Mouse (Mus musculus) C2C12 (cell line): ENCODE data around the gene BC004004.

ENCODE experiments used
- CEBPB ChIP-seq: IDR thresholded peaks from one replicate; pipeline ENCODE4 v1.6.1; 2011; ENCODE audit warnings: low read depth, mild to moderate bottlenecking, control low read depth, moderate library complexity
- CTCF ChIP-seq: IDR thresholded peaks from one replicate; pipeline ENCODE4 v1.5.1; 2011; ENCODE audit not compliant: control insufficient read depth, insufficient read depth, insufficient read length
- MAX ChIP-seq: IDR thresholded peaks from one replicate; pipeline ENCODE4 v1.6.1; 2011; ENCODE audit warnings: mild to moderate bottlenecking, control low read depth
- MYOD1 ChIP-seq: IDR thresholded peaks from one replicate; pipeline ENCODE4 v1.6.1; 2011; ENCODE audit warnings: low read depth; ENCODE audit not compliant: control insufficient read depth, insufficient read length
- MYOG ChIP-seq: IDR thresholded peaks from one replicate; pipeline ENCODE4 v1.6.1; 2011; ENCODE audit not compliant: control insufficient read depth, insufficient read length; ENCODE audit errors: extremely low read depth
- USF1 ChIP-seq: IDR thresholded peaks from one replicate; pipeline ENCODE4 v1.6.1; 2011; ENCODE audit warnings: low read depth, mild to moderate bottlenecking, control low read depth, moderate library complexity

DNA sequence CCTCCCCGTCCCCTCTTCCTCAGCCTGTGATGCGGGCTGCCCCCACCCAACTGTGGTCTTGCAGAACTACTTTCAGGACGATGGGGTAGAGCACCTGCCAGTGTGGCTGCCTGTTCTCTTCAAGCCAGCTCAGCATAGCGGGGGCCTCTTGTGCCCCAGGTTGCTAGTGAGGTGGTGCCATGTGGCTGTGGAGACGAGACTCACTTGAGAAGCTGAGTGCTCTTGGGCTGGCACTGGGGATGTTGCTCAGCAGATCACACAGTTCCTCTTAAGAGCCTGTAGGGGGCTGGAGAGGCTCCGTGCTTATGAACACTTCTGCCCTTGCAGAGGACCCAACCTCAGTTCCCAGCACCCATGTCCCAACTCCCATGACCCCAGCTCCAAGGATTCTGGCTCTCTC is 29.2 kb downstream of the BC004004 start:
- TF ChIP-seq CEBPB = no peak
- TF ChIP-seq CTCF = no peak
- no peak for TF ChIP-seq USF1
- TF ChIP-seq MYOG = no peak
- no peak for TF ChIP-seq MAX
- TF ChIP-seq MYOD1 = no peak
